Mouse (Mus musculus) NIH3T3 (cell line): ENCODE measurements at regions not wholly inside any gene's neighbourhood (a gene's known extent, or its start where the extent isn't known, plus 50 kb on each side); places are given as distances from the start of the nearest gene placed in this dataset.
"Not testable (repeated sequence)": the region's sequence is repeated elsewhere in the genome, so short reads cannot be mapped to it uniquely, and the experiment has no call there.

ENCODE experiments used
- DNase-seq: peaks from one replicate; pipeline ENCODE4 v3.0.0-alpha.2; 2012; ENCODE audit warnings: low read depth

DNA sequence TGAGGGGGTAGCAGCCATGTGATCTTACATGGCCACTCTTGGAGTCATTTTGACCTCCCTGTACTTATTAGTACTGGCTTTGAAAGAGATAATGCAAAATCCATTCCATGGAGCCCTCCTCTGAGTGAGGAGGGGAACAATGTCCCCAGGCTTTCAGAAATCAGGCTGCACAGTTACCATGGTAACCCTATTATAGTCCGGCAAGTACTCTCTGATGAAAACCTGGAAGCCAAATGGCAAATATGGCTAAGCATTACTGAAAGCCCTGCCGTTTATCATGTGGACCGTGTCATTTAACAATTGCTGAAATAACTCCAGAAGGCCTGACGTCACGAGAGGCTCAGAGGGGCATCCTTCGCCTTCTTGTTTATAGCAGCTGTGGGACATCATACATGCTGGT lies 82.5 kb upstream of the Xcl1 start:
- DNase-seq: no peak

DNA sequence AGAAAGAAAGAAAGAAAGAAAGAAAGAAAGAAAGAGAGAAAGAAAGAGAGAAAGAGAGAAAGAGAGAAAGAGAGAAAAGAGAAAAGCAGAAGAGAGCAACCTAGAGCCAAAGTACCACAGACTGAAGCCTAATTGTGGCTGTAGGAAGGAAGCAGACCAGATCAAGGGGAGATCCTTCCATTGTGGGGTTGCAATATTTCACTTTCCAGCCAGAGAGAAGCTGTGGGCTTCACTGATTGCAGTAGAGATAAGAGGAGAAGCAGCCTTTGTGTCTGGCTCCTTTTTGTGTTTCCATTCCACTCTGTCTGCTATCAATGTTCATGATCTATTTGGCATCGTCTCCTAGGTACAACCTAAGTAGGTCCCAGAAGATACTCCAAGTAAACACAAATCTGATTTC lies 79.0 kb upstream of the Xcl1 start:
- no peak for DNase-seq

DNA sequence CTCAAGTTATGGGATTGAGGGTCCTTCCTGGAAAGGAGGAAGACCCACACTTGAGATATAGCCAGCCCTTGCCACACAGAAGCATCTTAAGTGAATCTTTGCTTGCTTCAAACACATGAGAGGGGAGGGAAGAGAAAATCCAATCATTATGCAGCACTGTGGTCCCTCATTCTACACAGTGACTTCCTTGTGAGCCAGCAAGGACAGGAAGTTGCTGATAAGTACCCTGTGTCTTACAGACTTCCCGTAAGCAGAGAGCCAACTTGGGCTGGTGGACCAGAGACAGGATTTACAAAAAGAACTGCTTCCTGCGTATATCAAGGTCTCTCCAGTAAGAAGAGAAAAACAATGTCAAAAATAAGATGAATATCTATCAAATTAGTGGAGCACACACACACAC lies 78.1 kb upstream of the Xcl1 start:
- no peak for DNase-seq

DNA sequence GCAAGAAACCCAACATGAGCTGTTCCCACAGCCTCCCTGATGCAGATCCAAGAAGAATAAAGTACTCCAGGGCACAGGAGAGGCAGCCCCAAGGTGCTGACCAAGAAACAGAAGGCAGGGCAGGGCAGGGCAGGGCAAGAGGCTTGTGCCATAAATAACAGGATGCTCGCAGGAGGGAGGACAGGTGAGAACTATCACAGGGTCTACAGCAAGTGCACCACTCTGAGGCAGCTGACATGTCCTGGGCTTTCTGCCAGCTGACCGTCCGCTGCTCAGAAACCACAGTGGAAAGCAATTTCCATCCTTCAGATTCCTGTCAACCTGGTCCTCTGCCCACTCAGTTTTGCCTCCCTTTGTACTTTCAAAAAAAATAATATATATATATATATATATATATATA lies 77.0 kb upstream of the Xcl1 start:
- peak; percentile 57 for DNase-seq

DNA sequence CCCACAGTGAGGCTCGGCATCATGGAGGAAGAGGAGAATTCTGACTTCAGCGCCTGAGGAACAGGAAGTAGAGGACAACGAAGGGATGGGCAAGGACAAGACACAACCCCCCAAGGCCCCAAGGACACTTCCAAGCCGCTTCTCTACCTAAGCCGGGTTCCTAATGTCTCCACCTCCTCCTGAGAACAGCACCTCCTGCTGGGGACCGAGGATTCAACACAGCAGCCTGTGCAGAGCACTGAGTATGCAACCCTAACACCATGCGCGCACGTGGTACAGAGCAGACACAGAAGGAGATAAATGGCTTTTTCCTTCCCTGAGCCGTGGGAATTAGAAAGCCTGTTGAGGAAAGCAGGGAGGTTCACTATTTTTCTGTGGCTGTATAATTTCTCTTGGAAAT lies 64.2 kb upstream of the Xcl1 start:
- DNase-seq: no peak

DNA sequence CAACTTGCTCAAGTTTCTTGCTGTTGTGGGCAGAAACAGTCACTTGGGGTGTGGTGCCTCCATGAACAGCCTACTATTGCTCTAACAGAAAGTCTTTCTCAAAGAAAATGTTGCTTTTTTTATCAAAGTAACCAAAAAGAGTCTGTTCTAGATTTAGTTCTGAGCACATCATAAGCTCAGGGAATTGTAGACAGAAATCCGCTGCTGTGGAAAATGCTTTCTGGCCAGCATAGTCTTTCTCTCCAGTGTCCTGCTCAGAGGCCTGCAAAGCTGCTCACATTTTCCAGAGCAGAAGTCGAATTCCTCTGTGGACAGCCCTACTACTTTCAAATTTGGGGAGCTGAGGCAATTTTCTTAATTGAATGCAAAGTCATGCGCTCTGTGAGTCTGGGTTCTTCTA lies 63.3 kb upstream of the Xcl1 start:
- DNase-seq: no peak

DNA sequence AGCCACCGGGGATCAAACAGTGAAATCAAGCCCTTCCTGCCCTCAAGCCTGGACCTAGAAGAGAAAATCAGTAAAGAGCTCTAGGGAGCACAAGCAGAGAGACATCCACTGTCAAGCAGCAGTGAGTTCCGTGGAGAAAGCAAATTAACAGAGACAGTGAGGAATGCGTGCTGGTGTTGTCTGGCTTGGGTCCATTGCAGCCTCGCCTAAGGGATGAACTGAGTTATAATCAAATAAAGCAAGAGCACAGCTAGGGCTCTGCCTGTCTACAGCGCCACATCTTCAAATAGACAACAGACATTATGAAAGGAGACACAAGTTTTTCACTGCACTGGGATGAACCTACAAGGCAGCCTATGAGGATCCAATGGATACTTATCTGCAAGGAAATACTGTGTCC lies 62.3 kb upstream of the Xcl1 start:
- no peak for DNase-seq

DNA sequence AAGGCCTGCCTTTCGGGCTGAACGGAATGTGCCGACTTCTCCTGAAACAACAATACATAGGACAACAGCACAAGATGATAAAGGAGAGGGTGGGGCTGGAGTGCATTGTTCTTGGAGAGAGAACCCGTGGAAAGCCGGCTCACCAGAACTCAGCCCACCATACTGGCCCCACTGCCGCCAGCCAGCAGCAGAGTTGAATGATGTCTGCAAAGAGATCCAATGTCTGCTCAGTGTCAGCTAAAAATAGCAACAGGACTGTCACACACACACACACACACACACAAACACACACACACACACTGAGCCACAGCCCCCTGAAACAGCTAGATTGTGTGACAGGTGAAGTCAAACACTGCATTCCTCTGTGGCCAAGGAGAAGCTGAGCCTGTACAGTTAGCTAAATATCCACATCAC lies 58.9 kb upstream of the Xcl1 start:
- no peak for DNase-seq

DNA sequence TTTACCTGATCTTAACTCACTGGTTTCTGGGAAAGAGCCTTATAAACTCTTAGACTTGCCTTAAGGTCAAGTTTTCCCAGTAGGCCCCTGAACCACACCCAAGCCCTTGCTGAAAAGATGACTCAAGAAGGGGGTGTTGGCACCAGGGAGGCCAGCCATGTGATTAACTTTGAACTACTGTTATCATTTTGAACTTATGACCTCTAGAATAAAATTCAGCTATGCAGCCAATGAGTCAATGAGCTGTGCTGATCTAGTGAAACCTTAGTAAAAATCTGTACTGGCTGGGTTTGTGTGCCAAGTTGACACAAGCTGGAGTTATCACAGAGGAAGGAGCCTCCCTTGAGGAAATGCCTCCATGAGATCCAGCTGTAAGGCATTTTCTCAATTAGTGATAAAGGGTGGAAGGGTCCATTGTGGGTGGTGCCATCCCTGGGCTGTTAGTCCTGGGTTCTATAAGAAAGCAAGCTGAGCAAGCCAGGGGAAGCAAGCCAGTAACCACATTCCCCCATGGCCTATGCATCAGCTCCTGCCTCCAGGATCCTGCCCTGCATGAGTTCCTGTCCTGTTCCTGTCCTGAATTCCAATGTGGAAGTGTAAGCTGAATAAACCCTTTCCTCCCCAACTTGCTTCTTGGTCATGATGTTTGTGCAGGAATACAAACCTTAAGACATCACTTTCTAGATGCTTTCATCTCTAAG lies 58.0 kb upstream of the Xcl1 start:
- peak; percentile 71 for DNase-seq

DNA sequence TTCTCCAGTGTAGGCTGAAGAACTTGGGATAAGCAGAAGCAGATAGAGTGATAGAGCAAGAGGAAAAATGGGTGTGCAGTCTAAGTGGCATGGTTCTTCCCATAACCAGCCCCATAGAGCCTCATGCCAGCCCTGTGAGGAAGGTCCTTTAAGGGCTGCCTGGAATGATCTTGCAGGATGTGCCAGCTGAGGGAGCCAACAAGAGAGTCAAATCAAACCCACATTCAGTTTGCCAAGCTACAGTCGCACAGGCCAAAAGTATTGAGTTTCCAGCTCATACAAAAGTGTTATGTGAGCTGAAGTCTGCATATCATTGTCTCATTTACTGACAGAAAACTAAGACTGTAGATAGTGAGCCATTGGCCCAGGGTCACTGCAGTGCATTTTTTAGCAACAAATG lies 53.7 kb upstream of the Xcl1 start:
- DNase-seq: peak; percentile 63

DNA sequence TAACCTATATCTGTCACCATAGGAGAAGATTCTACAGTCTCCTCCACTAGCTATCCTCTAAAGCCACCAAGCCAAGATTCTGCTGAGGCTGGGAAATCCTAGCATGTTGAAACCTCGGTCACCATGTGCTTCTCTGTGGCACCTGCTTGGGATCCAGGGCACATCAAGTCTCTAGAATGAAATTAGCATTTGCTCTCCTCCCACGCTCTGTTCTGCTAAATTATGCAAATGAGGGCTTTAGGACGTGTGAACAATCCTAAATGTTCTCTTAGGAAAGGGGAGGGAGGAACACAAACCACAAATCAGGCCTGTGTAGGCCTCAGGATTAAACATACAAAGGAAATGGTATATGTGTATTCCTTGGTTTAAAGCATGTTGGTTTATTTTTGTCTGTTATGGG lies 52.9 kb upstream of the Xcl1 start:
- DNase-seq: no peak

DNA sequence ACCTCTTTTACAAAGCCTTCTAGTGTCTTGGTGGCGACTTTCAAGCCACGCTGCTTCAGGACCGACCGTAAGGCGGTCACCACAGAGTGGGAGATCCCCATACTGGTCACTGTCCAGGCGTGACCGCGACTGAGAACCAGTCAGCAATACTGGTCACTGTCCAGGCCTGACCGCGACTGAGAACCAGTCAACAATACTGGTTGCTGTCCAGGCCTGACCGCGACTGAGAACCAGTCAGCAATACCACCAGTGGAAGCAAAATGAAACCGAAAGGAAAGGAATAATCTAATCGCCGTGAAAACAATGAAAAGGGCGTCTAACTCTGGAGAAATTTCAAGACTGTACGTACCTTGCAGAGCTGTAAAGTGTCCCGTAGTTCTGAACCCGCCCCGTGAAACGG lies 50.2 kb upstream of the Xcl1 start:
- DNase-seq: not testable (repeated sequence)
